Mouse (Mus musculus) liver, embryonic 14.5 days (tissue): ENCODE measurements around the gene Bud13. TPM values are rescaled to one million over a fixed set of nuclear protein-coding genes. Genes with fewer than 3 reads are reported as not detected.

Source experiments
- ATAC-seq: fragments of 200-750 bp; cut with Nextera tagmentation; 2 replicates; pipeline ENCODE4 v1.8.0; 2017; ENCODE audit warnings: moderate number of reproducible peaks, mild to moderate bottlenecking, moderate library complexity; ENCODE audit not compliant: insufficient read depth
- DNase-seq, 3 experiments: peaks; one replicate each; pipeline ENCODE4 v3.0.0-alpha.2; 2012 to 2013; ENCODE audit warnings: low read depth in 3 of 3, low spot score in 3 of 3
- H3K27ac ChIP-seq: fragments of 300-500 bp; sonication (generic); 2 replicates; pipeline ENCODE4 v1.5.1; 2014; ENCODE audit warnings: moderate library complexity, mild to moderate bottlenecking, control low read depth, inconsistent platforms
- H3K27me3 ChIP-seq: fragments of 300-500 bp; sonication (generic); 2 replicates; pipeline ENCODE4 v1.6.1; 2014; ENCODE audit warnings: mild to moderate bottlenecking, low read length, moderate library complexity; ENCODE audit not compliant: control insufficient read depth, insufficient read depth
- H3K36me3 ChIP-seq: fragments of 300-500 bp; sonication (generic); replicated peaks from 2 replicates; pipeline ENCODE4 v1.6.1; 2014; ENCODE audit warnings: low read depth; ENCODE audit not compliant: control insufficient read depth, insufficient read depth
- H3K4me1 ChIP-seq, 2 experiments: fragments of 200-500 bp in 1 of 2; fragments of 300-500 bp in 1 of 2; sonication (generic) in 1 of 2; replicated peaks; 2 replicates each; pipeline ENCODE4 v1.6.1; 2012 to 2014; ENCODE audit warnings: antibody characterized with exemption in 1 of 2, inconsistent platforms in 1 of 2, low read length in 1 of 2; ENCODE audit not compliant: control insufficient read depth in 2 of 2, insufficient read depth in 2 of 2
- H3K4me2 ChIP-seq: fragments of 300-500 bp; sonication (generic); 2 replicates; pipeline ENCODE4 v1.6.1; 2014; ENCODE audit warnings: low read depth, mild to moderate bottlenecking, control low read depth, moderate library complexity
- H3K4me3 ChIP-seq, 2 experiments: fragments of 200-500 bp in 1 of 2; fragments of 300-500 bp in 1 of 2; sonication (generic) in 1 of 2; 2 replicates each; pipeline ENCODE4 v1.5.1; 2012 to 2014; ENCODE audit warnings: low read depth in 2 of 2, low read length in 2 of 2, mild to moderate bottlenecking in 2 of 2, control low read depth in 1 of 2, inconsistent platforms in 1 of 2, moderate library complexity in 1 of 2; ENCODE audit not compliant: insufficient read depth in 1 of 2
- H3K9ac ChIP-seq: fragments of 300-500 bp; sonication (generic); replicated peaks from 2 replicates; pipeline ENCODE4 v1.6.1; 2014; ENCODE audit warnings: mild to moderate bottlenecking, control low read depth, moderate library complexity
- H3K9me3 ChIP-seq: fragments of 300-500 bp; sonication (generic); 2 replicates; pipeline ENCODE4 v1.6.1; 2016; ENCODE audit warnings: low read length, mixed read lengths; ENCODE audit not compliant: control insufficient read depth
- CTCF ChIP-seq: IDR thresholded peaks from 2 replicates; pipeline ENCODE4 v1.5.1; 2016; ENCODE audit warnings: antibody characterized with exemption, low read depth, control low read depth
- EP300 ChIP-seq: IDR thresholded peaks from 2 replicates; pipeline ENCODE4 v1.6.1; 2016; ENCODE audit warnings: antibody characterized with exemption, low read depth
- WGBS: fragments of 180-500 bp; shearing (Covaris S2); extraction: QIAGEN DNeasy Blood & Tissue Kit; methylation state at CpG from one replicate; pipeline ENCODE4 v1.1.7; 2014; ENCODE audit not compliant: insufficient replicate concordance; 5-methylcytosine and 5-hydroxymethylcytosine counted together
- polyA plus RNA-seq, 2 experiments: library from polyadenylated mRNA; depleted of rRNA in 1 of 2; stranded (reverse) in 1 of 2; unstranded in 1 of 2; fragments of >200 nt; fragmentation: Nextera tagmentation in 1 of 2; extraction: Ambion mirVana in 1 of 2; gene quantifications; 2 replicates each; pipeline versions ENCODE4 v1.2.1 to v1.2.3; 2012 to 2014

Gene Bud13
- polyA plus RNA-seq, 2 experiments = 4.5 to 5.5 TPM

DNA sequence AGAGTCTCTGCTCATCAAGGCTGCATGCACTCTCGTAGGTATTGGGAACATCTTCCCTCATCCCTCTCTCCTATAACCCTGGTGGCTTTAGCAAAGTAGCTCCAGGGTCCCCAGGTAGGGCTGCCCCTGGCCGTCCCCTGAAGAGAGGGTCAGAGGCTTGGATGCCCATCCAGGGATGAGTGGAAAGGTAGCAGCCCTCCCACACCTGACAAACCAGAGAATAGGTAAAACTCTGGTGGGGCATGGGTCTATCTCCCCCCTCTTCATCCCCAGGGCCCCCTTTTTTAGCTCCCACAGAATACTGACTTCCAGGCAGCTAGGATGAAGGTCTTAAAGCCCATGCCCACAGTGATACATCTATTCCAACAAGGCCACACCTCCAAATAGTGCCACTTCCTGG, 37.7 kb downstream of the Bud13 start:
- TF ChIP-seq EP300 = no peak
- no peak for TF ChIP-seq CTCF
- no peak for DNase-seq
- 33% methylated on average over 2 of the region's 2 CpGs for WGBS

GRCm38 (mm10) chr9:46326694-46327405, 44.0 kb downstream of the Bud13 start:
- TF ChIP-seq CTCF (no peak), EP300 (no peak)
- Histone ChIP-seq H3K4me1 (peaks cover 0 to 4% of the 10 kb centered on the region in 2 experiments; a peak in 1 of 4 replicates), H3K27ac (no peak overlapping the region), H3K4me2 (no peak overlapping the region), H3K9ac (no peak overlapping the region), H3K36me3 (no peaks in the 10 kb centered on the region), H3K27me3 (peaks cover 6% of the 10 kb centered on the region), H3K9me3 (no peaks in the 10 kb centered on the region), H3K4me3 (no peak overlapping the region)
- DNase-seq = no peak
- WGBS = 68% methylated on average over 11 of the region's 11 CpGs
- ATAC-seq = no peak

More for the DNA sequence above, 37.7 kb downstream of the Bud13 start:
- Histone ChIP-seq H3K27ac (no peak overlapping the region), H3K9ac (no peak overlapping the region), H3K27me3 (no peaks in the 10 kb centered on the region), H3K4me1 (no peaks in the 10 kb centered on the region), H3K4me3 (no peak overlapping the region), H3K4me2 (no peak overlapping the region), H3K36me3 (no peaks in the 10 kb centered on the region), H3K9me3 (no peaks in the 10 kb centered on the region)
- ATAC-seq = no peak

GRCm38 (mm10) chr9:46327706-46328571, 45.1 kb downstream of the Bud13 start:
- H3K9ac ChIP-seq = no peak overlapping the region
- peaks cover 0 to 4% of the 10 kb centered on the region in 2 experiments; a peak in 1 of 4 replicates for H3K4me1 ChIP-seq
- no peak overlapping the region for H3K4me3 ChIP-seq
- ATAC-seq (no peak), DNase-seq (no peak)
- TF ChIP-seq CTCF (peak; percentile 61), EP300 (no peak)
- no peaks in the 10 kb centered on the region for H3K36me3 ChIP-seq
- H3K27me3 ChIP-seq = peaks cover 6% of the 10 kb centered on the region
- H3K27ac ChIP-seq = no peak overlapping the region
- H3K4me2 ChIP-seq = no peak overlapping the region; the same call in 1 of the 2 replicates
- no peaks in the 10 kb centered on the region for H3K9me3 ChIP-seq
- WGBS = 51% methylated on average over 25 of the region's 25 CpGs

GRCm38 (mm10) chr9:46328572-46329249, 45.9 kb downstream of the Bud13 start:
- peaks cover 0 to 4% of the 10 kb centered on the region in 2 experiments; a peak in 1 of 4 replicates for H3K4me1 ChIP-seq
- H3K36me3 ChIP-seq = no peaks in the 10 kb centered on the region
- peak overlapping the region; percentile 45 for H3K4me2 ChIP-seq
- no peak overlapping the region for H3K27ac ChIP-seq
- ATAC-seq (no peak), DNase-seq (no peak)
- 10% methylated on average over 30 of the region's 30 CpGs for WGBS
- no peaks in the 10 kb centered on the region for H3K9me3 ChIP-seq
- no peak overlapping the region for H3K9ac ChIP-seq
- H3K4me3 ChIP-seq = peak overlapping the region; percentile 11 to 45
- TF ChIP-seq EP300 (no peak), CTCF (no peak)
- H3K27me3 ChIP-seq = peaks cover 6% of the 10 kb centered on the region
